Mouse (Mus musculus) 3T3-L1 (cell line): ENCODE measurements around the gene Tbc1d19.

Experiments
- DNase-seq: peaks from one replicate; pipeline ENCODE4 v3.0.0-alpha.2; 2015; ENCODE audit warnings: low read depth, low spot score

The Tbc1d19 gene

GRCm38 (mm10) chr5:53902757-53903156 is 93.4 kb downstream of the Tbc1d19 start:
- no peak for DNase-seq

- no peak for DNase-seq
Observed at GRCm38 (mm10) chr5:53909201-53909600, 99.8 kb downstream of the Tbc1d19 start.

GRCm38 (mm10) chr5:53920416-53920815 is 111.0 kb downstream of the Tbc1d19 start:
- DNase-seq, result no peak

GRCm38 (mm10) chr5:53922149-53922904 is 112.9 kb downstream of the Tbc1d19 start:
- DNase-seq, result no peak

- peak; percentile 64 for DNase-seq
Observed at GRCm38 (mm10) chr5:53924005-53924404, 114.6 kb downstream of the Tbc1d19 start.

GRCm38 (mm10) chr5:53926301-53926855 is 117.0 kb downstream of the Tbc1d19 start:
- DNase-seq, result no peak

- DNase-seq, result no peak
Observed at GRCm38 (mm10) chr5:53927886-53928285, 118.5 kb downstream of the Tbc1d19 start.

GRCm38 (mm10) chr5:53928537-53928936 is 119.1 kb downstream of the Tbc1d19 start:
- no peak for DNase-seq

- no peak for DNase-seq
Observed at GRCm38 (mm10) chr5:53929205-53929614, 119.8 kb downstream of the Tbc1d19 start.

- DNase-seq, result no peak
Observed at GRCm38 (mm10) chr5:53929814-53930213, 120.4 kb downstream of the Tbc1d19 start.

GRCm38 (mm10) chr5:53931011-53931410 is 121.6 kb downstream of the Tbc1d19 start:
- DNase-seq, result no peak

GRCm38 (mm10) chr5:53933628-53934027 is 124.2 kb downstream of the Tbc1d19 start:
- DNase-seq, result no peak

- no peak for DNase-seq
Observed at GRCm38 (mm10) chr5:53934040-53934439, 124.6 kb downstream of the Tbc1d19 start.

- DNase-seq, result peak; percentile 59
Observed at GRCm38 (mm10) chr5:53934826-53935225, 125.4 kb downstream of the Tbc1d19 start.

- DNase-seq, result peak; percentile 80
Observed at GRCm38 (mm10) chr5:53937187-53937586, 127.8 kb downstream of the Tbc1d19 start.

- no peak for DNase-seq
Observed at GRCm38 (mm10) chr5:53939026-53939425, 129.6 kb downstream of the Tbc1d19 start.

GRCm38 (mm10) chr5:53941322-53942024 is 132.1 kb downstream of the Tbc1d19 start:
- DNase-seq, result no peak

GRCm38 (mm10) chr5:53942332-53942731 is 132.9 kb downstream of the Tbc1d19 start:
- DNase-seq, result no peak

- no peak for DNase-seq
Observed at GRCm38 (mm10) chr5:53943321-53943857, 134.0 kb downstream of the Tbc1d19 start.

- no peak for DNase-seq
Observed at GRCm38 (mm10) chr5:53946747-53947146, 137.3 kb downstream of the Tbc1d19 start.

GRCm38 (mm10) chr5:53947549-53948183 is 138.3 kb downstream of the Tbc1d19 start:
- DNase-seq, result peak; percentile 35
